Mouse (Mus musculus) MN1 (cell line): ENCODE measurements at regions not wholly inside any gene's neighbourhood (a gene's known extent, or its start where the extent isn't known, plus 50 kb on each side); places are given as distances from the start of the nearest gene placed in this dataset.
A peak's percentile ranks its signal among the peaks of the same experiment; 100 is the strongest.

Experiments used
- DNase-seq: peaks from one replicate; pipeline ENCODE4 v3.0.0-alpha.2; 2016; ENCODE audit warnings: low spot score

- no peak for DNase-seq
These were observed 174.7 kb upstream of the Ptbp2 start for GRCm38 (mm10) chr3:119958799-119959467.

- DNase-seq: no peak
These were observed 173.3 kb upstream of the Ptbp2 start for GRCm38 (mm10) chr3:119957529-119957928.

DNA sequence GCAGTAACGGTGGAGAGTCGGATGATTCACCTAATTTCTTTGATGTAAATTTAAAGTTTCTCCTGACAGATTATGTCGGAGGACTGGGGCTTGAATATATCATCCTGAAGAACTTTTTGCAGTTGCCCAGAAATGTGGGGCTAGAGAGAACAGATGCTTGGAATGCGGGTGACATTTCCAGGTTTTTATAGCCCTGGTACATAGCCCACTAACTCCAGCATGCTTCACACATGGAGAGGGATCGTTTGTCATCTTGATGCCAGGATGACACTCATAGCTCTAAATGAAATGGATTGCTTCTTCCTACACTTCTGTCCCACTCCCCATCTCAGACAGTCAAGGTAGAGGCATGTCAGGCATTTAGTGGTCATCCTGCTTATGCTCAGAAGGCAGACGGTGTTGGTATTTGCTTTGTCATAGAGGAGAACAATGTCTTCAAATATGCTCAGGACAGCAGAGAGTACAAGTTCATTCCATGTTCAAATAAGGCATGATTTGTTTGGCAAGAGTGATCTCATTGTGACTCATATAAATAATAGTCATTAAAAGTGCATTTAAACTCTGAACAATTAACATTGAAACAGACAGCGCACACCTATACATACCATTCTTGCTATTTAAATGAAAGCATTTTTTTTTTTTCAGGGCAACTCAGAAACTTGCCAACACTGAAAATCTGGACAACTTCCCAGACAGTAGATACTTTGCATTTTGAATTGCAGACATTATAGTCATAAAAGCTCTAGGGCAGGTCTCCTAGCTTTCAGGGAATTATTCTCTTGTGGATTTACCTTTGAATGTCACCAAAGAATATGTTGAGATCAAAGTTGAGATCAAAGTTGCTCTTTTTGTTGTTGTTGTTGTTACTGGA, 171.7 kb upstream of the Ptbp2 start:
- DNase-seq: no peak

DNA sequence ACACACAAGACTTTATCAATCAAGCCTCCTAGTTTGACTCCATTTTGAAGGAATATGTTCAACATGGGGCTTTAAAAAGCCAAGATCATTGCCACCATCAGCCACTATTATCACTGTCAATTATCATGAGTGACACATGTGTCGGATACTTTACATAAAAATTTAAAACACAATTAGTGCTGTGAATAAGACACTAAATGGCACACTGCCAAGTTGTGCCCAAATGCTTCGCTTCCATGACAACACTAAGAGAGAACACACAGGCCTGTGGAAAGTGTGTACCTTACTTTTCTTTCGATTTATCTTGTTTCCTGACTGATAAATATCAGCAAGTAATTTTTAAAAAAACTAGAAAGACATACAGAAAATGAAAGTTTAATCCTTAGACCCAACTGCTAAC, 166.5 kb upstream of the Ptbp2 start:
- peak; percentile 20 for DNase-seq

DNA sequence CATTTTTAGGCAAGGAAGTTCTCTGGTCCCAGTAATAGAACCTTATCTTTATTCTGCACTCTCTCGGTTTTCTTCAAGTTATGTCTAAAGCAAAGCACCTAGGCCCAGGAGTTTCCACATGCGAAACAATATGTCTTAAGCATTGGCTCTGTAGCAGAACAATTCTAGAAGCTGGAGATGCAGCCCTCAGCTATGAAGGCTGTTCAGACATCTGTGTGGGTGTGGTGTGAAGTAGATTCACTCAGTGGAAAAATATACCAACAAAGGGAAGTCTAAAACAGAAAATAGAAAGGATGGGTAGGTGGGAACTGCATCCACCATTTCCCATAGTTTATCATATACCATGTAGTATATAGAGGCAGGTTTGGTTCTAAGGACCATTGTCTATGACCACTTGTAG, 165.8 kb upstream of the Ptbp2 start:
- no peak for DNase-seq

GRCm38 (mm10) chr3:119949620-119950019, 165.4 kb upstream of the Ptbp2 start:
- DNase-seq: peak; percentile 55

GRCm38 (mm10) chr3:119949041-119949470, 164.8 kb upstream of the Ptbp2 start:
- DNase-seq: peak; percentile 63

- DNase-seq: no peak
These were observed 162.9 kb upstream of the Ptbp2 start for GRCm38 (mm10) chr3:119947126-119947525.

DNA sequence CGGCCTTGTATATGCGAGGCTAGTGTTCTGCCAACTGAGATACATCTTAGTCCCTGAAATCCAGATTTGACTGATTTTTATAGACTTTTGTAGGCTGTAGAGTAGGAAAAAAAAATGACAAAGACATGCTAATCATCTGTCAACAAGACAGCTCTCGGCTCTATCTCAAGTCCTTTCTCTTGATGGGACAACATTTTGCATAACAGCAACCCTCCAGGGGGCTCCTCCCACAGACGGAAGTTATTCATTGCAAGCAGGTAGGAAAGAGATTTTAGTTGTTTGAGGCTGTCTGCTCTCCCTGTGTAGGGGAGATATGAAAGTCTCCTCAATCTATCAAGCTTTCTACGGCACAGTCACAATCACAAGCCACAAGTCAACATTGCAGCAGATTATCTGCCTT, 159.8 kb upstream of the Ptbp2 start:
- DNase-seq: no peak

DNA sequence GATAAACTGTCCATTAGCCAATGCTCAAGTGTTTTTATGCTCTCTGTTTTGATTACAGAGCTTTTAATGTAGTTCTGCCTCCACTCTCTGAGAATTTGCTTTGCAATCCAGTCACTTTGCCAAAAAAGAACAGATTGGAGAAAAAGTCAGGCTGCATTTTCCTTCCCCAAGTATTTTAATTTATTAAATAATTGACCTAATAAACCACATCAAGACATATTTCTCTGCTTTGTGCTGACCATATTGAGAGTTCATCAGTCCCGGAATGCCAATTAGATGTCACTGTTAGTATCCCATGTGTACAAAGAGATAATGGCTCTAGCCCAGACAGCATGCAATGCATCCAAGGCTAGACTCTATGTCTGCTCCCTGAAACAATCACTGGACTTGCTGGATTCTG, 154.8 kb upstream of the Ptbp2 start:
- DNase-seq: no peak

GRCm38 (mm10) chr3:119938425-119938824, 154.2 kb upstream of the Ptbp2 start:
- DNase-seq: peak; percentile 7

DNA sequence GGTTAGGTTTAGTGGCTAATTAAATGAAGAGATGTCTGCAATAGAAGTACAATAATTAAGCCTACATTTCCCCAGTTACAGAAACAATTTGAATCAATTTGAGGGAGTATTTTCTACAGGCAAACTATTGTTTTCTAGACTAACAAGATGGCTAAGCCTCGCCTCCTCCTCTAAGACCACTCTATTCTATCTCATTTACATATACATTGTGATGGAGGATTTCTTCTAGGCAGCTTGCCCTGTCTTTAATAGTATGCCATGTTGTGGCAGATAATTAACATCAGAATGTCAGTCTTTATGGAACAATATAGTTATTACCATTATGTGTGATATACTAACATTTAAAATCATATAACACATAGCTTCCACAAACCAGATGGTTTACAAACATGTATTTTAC, 152.3 kb upstream of the Ptbp2 start:
- DNase-seq: no peak

GRCm38 (mm10) chr3:119933049-119933511, 148.8 kb upstream of the Ptbp2 start:
- DNase-seq: peak; percentile 21

GRCm38 (mm10) chr3:119928281-119928680, 144.0 kb upstream of the Ptbp2 start:
- DNase-seq: no peak

- DNase-seq: no peak
These were observed 135.4 kb upstream of the Ptbp2 start for GRCm38 (mm10) chr3:119919501-119920141.

DNA sequence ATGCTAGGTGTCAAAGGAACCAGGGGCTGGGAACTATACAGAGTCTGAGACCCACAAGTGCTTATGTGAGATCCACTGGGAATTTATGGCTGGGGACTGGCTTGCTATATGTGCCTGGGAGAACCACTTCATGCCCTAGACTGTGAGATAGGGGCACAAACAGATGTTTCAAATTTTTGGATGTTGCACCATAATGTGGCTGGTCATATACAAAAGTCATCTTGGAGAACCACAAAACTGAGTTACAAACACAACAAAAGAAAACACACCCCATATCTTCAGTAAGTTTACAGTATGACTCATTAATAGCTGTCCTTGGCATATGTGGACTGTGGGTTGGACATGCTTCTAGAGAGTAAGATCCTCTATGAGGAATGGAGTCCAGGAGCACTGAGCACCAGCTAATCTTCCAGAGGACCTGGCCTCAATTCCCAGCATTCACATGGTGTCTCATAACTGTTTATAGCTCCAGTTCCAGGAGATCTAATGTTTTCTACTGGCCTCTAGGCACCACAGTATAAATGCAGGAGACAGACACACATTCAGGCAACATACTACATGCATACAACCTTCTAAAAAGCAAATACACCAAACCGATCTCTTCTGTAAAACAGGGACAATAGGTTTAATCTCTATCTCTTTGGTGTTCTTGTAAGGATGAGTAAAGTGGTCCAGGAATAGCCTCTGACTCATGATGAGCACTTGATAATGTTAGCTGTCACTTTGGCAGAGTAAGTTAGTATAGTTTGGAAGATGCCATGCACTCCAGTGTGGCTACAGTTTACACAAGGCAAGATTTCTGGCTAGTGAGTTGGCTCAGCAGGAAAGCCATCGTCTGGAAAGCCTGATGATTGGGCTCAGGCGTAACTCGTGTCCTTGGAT, 132.0 kb upstream of the Ptbp2 start:
- peak; percentile 36 for DNase-seq

DNA sequence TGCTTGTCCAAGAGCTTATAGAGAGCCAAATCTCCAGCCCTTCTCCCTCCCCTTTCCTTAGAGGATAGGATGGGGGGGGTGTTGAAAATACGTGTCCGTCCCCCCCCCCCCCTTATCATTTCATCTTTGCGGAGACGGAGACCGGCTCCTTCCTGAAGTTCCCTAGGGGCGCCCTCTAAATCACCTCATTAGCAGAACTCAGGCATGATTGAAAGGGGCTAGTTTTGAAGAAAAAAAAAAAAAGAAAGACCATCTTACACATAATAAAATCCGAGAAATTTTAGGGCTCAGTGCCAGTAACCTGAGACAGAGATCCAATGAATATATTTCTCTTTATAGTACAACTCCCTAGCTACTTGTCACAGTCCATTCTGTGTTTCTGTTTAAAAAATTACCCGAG, 127.3 kb upstream of the Ptbp2 start:
- no peak for DNase-seq

- no peak for DNase-seq
These were observed 120.0 kb upstream of the Ptbp2 start for GRCm38 (mm10) chr3:119904244-119904643.

GRCm38 (mm10) chr3:119895141-119895540, 110.9 kb upstream of the Ptbp2 start:
- DNase-seq: peak; percentile 17

GRCm38 (mm10) chr3:119894035-119894434, 109.8 kb upstream of the Ptbp2 start:
- DNase-seq: peak; percentile 19

- peak; percentile 13 for DNase-seq
These were observed 109.1 kb upstream of the Ptbp2 start for GRCm38 (mm10) chr3:119893165-119893910.
